Mouse (Mus musculus) liver, embryonic 14.5 days (tissue): ENCODE results near the gene Pcnp.

Experiments
- CTCF ChIP-seq: IDR thresholded peaks from 2 replicates; pipeline ENCODE4 v1.5.1; 2016; ENCODE audit warnings: antibody characterized with exemption, low read depth, control low read depth
- EP300 ChIP-seq: IDR thresholded peaks from 2 replicates; pipeline ENCODE4 v1.6.1; 2016; ENCODE audit warnings: antibody characterized with exemption, low read depth

DNA sequence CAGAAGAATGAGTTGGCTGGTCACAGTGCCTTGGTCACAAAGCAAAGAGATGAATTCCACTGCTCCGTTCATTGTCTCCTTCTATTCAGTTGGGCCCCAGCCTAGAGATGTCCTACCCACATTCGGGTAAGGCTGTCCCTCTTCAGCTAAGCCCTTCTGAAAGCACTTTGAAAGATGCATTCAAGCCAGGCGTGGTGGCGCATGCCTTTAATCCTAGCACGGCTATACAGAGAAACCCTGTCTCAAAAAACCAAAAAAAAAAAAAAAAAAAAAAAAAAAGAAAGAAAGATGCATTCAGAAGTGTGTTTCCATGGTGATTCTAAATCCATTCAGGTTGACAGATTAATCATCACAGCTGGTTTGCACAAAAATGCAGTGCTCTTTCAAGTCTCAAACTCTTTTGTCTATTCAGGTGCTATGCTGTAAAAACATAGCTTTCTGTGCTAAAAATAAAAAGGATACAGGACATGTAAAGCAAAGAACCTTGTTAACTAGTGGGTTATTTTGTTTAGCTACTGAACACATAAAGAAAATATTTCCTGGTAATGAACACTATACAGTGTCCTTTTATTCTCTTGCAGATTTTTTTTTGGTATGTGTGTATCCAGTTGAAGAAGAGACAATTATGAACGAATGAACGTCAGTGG lies 27.5 kb upstream of the Pcnp start:
- TF ChIP-seq EP300, result no peak
- TF ChIP-seq CTCF, result no peak
